Mouse (Mus musculus) cerebellum, adult 8-10 months (tissue): ENCODE results near the gene Sesn1.
A peak's percentile ranks its signal among the peaks of the same experiment; 100 is the strongest.
"Not testable (repeated sequence)": the region's sequence is repeated elsewhere in the genome, so short reads cannot be mapped to it uniquely, and the experiment has no call there.

Source experiments
- DNase-seq: peaks from one replicate; pipeline ENCODE4 v3.0.0; 2022

Sesn1 gene

DNA sequence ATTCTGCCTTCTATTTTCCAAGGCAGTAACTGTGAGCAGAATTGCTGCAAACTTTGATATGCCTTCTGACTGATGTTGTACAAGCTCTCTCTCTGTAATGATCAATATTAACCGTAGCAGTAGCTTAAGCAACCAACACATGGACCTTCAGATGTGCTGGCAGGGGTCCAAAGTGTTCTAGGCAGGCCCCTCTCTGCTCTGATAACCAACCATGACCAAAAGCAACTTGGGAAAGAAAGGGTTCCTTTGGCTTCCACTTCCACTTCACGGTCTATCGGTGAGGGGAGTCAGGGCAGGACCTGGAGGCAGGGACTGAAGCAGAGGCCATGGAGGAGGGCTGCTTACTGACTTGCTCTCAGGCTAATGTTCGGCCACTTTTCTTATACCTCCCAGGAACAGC is 121.2 kb downstream of the Sesn1 start:
- DNase-seq, result peak; percentile 25

DNA sequence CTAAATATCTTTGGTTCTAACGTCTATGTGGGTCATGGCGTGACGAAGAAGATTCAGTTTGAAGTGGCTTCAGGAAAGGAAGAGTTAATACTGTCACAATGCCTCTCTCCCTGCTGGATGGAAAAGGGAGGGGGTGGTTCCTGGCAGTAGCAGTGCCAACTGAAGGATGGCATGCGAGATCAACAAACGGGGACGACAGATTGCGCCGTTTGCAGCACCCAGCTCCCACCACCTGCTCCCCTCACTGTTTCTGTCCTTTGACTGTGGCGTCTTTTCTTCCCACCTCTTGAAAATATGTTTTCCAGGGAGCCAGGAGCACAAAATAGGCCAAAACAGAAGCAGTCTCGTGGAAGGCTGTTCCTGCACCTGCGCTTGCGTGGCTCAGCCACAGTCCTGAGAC is 122.2 kb downstream of the Sesn1 start:
- peak; percentile 71 for DNase-seq

DNA sequence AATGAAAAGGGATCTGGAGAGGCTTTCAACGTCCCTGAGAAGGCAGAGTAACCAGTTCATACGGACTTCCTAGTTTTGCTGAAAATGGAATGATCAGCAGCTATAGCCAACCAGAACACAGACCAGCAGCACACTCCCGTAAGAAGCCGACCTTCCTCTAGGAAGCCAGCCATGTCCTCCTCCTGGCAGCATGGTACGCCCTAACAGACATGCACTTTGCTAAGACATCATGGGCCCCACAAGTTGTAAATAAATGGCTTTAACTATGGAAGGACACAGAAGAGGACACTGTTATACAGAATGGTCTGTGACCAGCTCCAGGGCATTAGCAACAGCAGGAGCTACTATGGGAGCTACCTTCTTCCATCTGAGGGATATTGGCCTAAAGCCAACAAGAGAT is 123.2 kb downstream of the Sesn1 start:
- peak; percentile 23 for DNase-seq

DNA sequence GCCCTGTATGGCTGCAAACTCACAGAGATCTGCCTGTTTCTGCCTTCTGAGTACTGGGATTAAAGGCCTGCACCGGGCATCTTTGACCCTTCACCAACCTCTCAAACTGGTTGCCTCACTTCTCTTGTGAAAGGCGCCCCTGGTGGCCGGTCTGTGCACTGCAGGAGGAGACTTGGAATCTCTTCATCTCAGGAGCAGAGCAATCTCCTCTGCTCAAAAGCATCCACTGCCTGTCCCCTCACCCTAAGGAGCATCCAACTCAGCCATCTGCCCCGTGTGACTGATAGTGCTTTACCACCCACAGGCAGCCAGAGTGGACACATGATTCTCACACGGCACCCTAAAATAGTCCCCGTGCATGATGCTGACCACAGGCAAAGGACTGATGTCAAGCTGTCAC is 123.8 kb downstream of the Sesn1 start:
- peak; percentile 70 for DNase-seq

DNA sequence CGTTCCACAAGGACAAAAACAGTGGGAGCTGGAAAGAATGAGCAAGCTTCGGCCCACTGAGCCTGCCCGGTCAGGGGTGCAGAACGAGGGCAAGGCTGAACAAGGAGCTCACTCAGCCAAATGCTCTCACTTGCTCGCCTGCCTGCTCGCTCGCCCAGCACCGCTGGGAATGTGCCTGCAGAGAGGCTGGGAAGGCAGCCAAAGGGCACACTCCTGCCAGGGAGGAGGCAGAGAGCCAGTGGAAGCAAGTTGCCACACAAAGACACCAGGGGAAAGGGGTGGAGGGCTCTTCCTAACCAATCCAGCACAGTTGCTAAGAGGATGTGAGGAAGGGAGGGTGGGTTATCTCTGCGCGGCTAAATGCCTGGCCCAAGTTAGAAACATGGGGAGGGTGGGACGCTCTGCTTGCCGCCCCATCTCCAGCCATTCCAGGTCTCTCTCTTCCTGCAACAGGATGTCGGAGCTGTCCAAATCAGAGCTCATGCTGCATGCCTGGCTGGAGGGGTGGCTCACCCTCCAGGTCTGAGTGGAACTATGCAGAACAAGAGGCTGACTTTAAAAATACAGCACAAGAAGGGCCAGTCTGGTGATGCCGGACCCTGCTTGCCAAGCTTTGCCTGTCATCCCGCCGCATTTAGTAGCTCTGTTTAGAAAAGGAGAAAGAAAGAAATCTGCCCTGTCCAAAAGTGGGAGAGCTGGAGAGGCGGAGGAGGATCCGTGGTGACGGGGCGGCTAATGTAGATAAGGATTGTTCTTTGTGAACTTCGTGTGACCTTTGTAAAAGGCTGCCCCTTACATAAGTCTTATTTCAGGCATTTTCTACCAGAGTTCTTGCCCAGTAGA is 125.1 kb downstream of the Sesn1 start:
- peak; percentile 94 for DNase-seq

DNA sequence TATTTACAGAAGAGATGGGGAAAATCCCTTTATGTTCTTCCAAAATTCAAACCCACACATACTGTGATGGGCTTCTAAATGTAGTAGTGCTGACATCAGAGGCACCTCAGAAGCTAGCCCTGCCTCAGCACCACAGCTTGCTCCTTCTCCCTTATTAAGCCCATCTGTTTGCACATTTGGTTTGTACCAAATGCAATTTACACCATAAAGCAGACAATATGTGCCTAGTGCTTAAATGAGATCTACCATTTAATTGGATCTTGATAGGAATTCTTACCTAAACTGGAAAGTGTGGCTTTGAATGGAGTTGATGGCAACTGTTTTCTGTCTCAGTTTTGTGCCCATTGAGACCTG is 125.7 kb downstream of the Sesn1 start:
- DNase-seq, result peak; percentile 34

DNA sequence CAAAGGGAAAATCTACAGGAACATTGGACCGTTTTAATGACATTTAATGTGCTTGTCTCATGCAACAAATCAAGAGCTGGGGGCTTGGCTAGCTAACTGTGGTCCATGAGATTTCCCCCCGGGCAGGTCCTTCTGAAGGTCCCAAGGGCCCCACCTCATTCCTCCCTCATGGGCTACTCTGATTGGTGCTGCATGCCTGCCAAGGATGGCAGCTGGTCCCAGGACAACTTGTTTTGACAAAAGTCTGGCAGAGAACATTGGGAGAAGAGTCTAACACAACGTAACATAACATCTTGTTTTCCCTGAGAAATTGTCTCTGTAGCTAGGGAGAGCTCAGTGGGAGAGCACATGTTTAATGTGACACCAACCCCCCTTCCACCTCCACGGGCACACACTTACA is 126.4 kb downstream of the Sesn1 start:
- DNase-seq, result peak; percentile 30

DNA sequence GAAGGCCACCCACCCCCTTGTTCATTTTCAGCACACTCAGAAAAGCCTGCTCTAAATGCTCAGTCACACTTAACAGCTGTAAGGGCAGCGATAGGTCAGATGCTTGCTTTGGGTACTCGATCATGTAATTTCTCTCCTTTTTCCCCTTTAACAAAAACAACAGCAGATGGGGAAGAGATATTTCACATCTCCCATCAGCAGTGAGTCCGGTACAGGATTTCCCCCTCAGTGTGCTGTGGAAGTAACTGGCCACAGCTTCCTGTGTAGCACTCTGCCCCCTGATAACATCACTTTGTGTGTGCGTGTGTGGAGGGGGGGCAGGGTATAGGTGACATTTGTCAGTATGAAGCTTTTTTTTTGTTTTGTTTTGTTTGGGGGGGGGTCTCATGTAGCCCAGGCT is 127.4 kb downstream of the Sesn1 start:
- no peak for DNase-seq

DNA sequence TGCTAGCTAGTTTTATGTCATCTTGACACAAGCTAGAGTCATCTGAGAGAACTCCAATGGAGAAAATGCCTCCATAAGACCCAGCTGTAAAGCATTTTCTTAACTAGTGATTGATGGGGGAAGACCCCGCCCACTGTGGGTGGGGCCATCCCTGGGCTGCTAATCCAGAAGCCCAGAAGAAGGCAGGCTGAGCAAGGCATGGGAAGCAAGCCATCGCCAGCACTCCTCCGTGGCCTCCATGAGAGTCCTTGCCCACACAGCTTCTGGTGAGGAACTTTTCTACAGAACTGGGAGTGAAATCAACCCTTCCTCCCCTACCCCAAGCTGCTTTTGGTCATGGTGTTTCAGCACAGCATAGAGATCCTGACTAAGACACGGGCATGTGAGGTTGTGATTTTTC is 129.4 kb downstream of the Sesn1 start:
- no peak for DNase-seq

DNA sequence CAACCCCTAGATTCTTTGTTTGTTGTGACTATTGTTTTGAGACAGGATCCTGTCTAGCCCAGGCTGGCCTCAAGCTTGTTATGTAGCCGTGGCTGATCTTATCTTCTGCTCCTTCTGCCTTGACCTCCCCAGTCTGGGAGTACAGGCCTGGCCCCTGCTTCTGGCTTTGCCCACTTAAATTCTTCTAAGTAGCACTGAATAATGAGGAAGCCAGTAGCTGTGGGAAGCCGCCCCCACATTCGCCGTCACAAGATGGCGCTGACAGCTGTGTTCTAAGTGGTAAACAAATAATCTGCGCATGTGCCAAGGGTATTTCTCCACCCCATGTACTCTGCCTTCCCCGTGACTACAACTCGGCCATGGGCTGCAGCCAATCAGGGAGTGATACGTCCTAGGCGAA is 142.6 kb downstream of the Sesn1 start:
- DNase-seq, result not testable (repeated sequence)

DNA sequence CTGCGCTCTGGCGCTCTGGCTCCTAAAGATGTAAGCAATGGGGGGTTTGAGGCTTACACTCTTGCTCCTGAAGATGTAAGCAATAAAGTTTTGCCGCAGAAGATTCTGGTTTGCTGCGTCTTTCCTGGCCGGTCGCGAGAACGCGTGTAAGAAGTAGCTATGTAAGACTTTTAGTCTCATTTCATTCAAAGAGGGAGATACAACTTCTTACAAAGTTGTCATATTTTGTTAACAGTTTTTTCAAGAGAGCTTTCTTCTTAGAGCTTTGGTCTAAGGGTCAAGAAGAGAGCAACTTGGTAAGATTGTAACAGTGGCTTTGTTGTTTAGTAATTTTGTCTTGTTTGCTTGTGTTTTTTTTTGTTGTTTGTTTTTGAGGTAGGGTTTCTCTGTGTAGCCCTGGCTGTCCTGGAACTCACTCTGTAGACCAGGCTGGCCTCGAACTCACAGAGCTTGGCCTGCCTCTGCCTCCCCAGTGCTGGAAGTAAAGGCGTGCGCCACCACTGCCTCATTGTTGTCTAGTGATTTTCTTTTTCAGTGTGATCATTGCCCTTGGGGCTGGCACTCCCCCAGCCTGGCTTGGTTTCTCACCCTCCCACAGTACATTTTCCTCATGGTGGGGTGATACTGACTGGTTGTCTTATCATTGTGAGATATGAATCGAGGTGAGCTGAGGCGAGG is 143.3 kb downstream of the Sesn1 start:
- DNase-seq, result no peak

DNA sequence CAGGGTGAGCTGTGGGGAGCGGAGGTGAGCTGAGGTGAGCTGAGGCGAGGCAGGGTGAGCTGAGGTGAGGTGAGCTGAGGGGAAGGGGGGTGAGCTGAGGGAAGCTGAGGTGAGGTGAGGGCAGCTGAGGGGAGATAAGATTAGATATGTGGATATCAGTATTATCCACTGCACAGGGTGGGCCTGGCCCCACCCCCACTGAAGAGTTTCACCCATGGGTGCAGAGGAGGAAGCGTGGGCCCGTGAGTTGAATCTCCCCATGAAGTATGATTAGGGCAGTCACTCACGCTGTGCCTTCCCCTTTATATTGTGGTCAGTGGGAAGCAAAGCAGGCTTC is 143.8 kb downstream of the Sesn1 start:
- DNase-seq, result no peak

DNA sequence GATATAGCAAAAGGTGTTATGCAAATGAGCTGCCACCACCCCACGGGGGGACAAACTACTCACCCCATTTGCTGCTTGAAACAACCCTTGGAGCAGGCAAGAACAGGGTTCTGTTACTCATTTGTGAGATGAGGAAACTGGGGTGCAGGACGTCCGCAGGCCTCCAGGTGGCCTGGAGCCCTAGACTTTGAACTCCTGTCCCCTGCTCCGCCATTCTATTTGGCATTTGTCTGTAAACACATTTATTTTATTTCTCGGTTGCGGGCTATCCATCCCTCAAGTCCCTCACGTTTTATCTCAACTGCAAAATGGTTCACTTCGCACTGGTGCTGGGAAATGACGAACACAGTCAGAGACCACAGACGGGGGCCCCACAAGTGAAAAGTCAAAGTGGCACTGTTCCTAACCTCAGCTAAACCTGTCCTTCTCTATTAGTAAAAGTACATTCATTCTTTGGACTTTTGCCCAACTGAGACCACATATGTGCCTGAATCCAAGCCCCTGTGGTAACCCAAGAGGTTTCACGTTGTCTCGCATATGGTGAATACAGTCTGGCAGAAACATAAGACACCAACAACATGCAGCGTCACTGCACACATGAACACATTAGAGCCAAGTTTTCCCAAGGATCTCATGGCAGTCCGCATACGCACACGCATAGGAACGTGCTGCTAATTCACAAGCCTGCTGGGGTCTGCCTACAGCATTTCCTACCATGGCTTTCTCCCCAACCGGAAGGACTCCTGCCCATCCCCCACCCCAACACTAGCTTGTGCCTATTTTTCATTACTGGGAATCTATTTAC is 147.9 kb downstream of the Sesn1 start:
- no peak for DNase-seq
